Mouse (Mus musculus) liver, embryonic 11.5 days (tissue): ENCODE data around the gene Mum1l1. TPM values are rescaled to one million over a fixed set of nuclear protein-coding genes. Genes with fewer than 3 reads are reported as not detected.
"Not testable (repeated sequence)": the region's sequence is repeated elsewhere in the genome, so short reads cannot be mapped to it uniquely, and the experiment has no call there.

Experiments used
- ATAC-seq: fragments of 200-750 bp; cut with Nextera tagmentation; replicated peaks from 2 replicates; pipeline ENCODE4 v1.8.0; 2017; ENCODE audit warnings: moderate number of reproducible peaks, mild to moderate bottlenecking, moderate TSS enrichment, moderate library complexity; ENCODE audit not compliant: low FRiP score
- DNase-seq: peaks from one replicate; pipeline ENCODE4 v3.0.0-alpha.2; 2017; ENCODE audit warnings: low spot score
- H3K27ac ChIP-seq: fragments of 300-500 bp; sonication (generic); 2 replicates; pipeline ENCODE4 v1.5.1; 2014; ENCODE audit warnings: mild to moderate bottlenecking, low read depth, low read length, control low read depth
- H3K27me3 ChIP-seq: fragments of 300-500 bp; sonication (generic); replicated peaks from 2 replicates; pipeline ENCODE4 v1.6.1; 2014; ENCODE audit warnings: low read length, mixed read lengths; ENCODE audit not compliant: control insufficient read depth, insufficient read depth
- H3K36me3 ChIP-seq: fragments of 300-500 bp; sonication (generic); 2 replicates; pipeline ENCODE4 v1.6.1; 2014; ENCODE audit warnings: mild to moderate bottlenecking, low read length, moderate library complexity, mixed read lengths; ENCODE audit not compliant: control insufficient read depth, insufficient read depth
- H3K4me1 ChIP-seq: fragments of 300-500 bp; sonication (generic); replicated peaks from 2 replicates; pipeline ENCODE4 v1.6.1; 2014; ENCODE audit warnings: low read length, mixed read lengths; ENCODE audit not compliant: control insufficient read depth, insufficient read depth
- H3K4me2 ChIP-seq: fragments of 300-500 bp; sonication (generic); 2 replicates; pipeline ENCODE4 v1.6.1; 2014; ENCODE audit warnings: mild to moderate bottlenecking, control low read depth, moderate library complexity
- H3K4me3 ChIP-seq: fragments of 300-500 bp; sonication (generic); 2 replicates; pipeline ENCODE4 v1.5.1; 2014; ENCODE audit warnings: low read depth, low read length, control low read depth
- H3K9ac ChIP-seq: fragments of 300-500 bp; sonication (generic); 2 replicates; pipeline ENCODE4 v1.6.1; 2014; ENCODE audit warnings: low read depth, low read length, control low read depth
- H3K9me3 ChIP-seq: fragments of 300-500 bp; sonication (generic); 2 replicates; pipeline ENCODE4 v1.6.1; 2016; ENCODE audit warnings: low read length, inconsistent platforms, mixed read lengths; ENCODE audit not compliant: control insufficient read depth
- WGBS: fragments of 180-500 bp; shearing (Covaris S2); extraction: QIAGEN DNeasy Blood & Tissue Kit; methylation state at CpG from one replicate; pipeline ENCODE4 v1.1.7; 2014; 5-methylcytosine and 5-hydroxymethylcytosine counted together
- polyA plus RNA-seq: library from polyadenylated mRNA; unstranded; fragments of >200 nt; fragmentation: Nextera tagmentation; extraction: Ambion mirVana; gene quantifications from 2 replicates; pipeline ENCODE4 v1.2.1, GENCODE M21; 2014

Gene Mum1l1
- polyA plus RNA-seq, result 10.9 and 13.7 TPM in 2 replicates

- H3K9ac ChIP-seq, result peak within 1 kb of the TSS; percentile 50
- 11% methylated on average over 31 of the region's 31 CpGs for WGBS
- no peaks in the 10 kb centered on the region for H3K4me1 ChIP-seq
These were observed at the start of gene Mum1l1 for GRCm38 (mm10) chrX:139209829-139210225. TSS of gene Mum1l1 (plus strand) at chrX:139210042.

GRCm38 (mm10) chrX:139178928-139179327 lies 30.9 kb upstream of the Mum1l1 start, which contains the start of gene 4933428M09Rik:
TSS of gene 4933428M09Rik (plus strand) at chrX:139179228.
- Histone ChIP-seq H3K9me3 (no peaks in the 10 kb centered on the region), H3K27me3 (no peaks in the 10 kb centered on the region), H3K4me1 (no peaks in the 10 kb centered on the region), H3K4me2 (no peak within 1 kb of the TSS), H3K9ac (no peak within 1 kb of the TSS), H3K4me3 (no peak within 1 kb of the TSS), H3K36me3 (no peaks in the 10 kb centered on the region), H3K27ac (no peak within 1 kb of the TSS)
- WGBS, result 87% methylated on average over 8 of the region's 8 CpGs
- DNase-seq (no peak), ATAC-seq (no peak)

More at GRCm38 (mm10) chrX:139209829-139210225, at the start of gene Mum1l1:
- ATAC-seq, result peak; percentile 97
- no peaks in the 10 kb centered on the region for H3K27me3 ChIP-seq
- no peaks in the 10 kb centered on the region for H3K36me3 ChIP-seq
- no peak within 1 kb of the TSS for H3K27ac ChIP-seq
- DNase-seq, result peak; percentile 73
- H3K9me3 ChIP-seq, result no peaks in the 10 kb centered on the region
- H3K4me3 ChIP-seq, result peak within 1 kb of the TSS; percentile 51
- H3K4me2 ChIP-seq, result peak within 1 kb of the TSS; percentile 76

GRCm38 (mm10) chrX:139191506-139191905 lies 18.3 kb upstream of the Mum1l1 start:
- not testable (repeated sequence) for H3K4me3 ChIP-seq, H3K27me3 ChIP-seq, DNase-seq, H3K9me3 ChIP-seq, H3K4me1 ChIP-seq, H3K4me2 ChIP-seq, ATAC-seq, H3K27ac ChIP-seq, H3K9ac ChIP-seq, H3K36me3 ChIP-seq
- WGBS, result 87% methylated on average over 3 of the region's 3 CpGs

- Histone ChIP-seq H3K4me3 (no peak overlapping the region), H3K36me3 (no peaks in the 10 kb centered on the region), H3K27ac (no peak overlapping the region), H3K9ac (no peak overlapping the region), H3K27me3 (no peaks in the 10 kb centered on the region), H3K4me2 (no peak overlapping the region), H3K9me3 (no peaks in the 10 kb centered on the region), H3K4me1 (no peaks in the 10 kb centered on the region)
- WGBS, result 33% methylated on average over 1 of the region's 1 CpGs
- DNase-seq (no peak), ATAC-seq (no peak)
These were observed 15.1 kb upstream of the Mum1l1 start for GRCm38 (mm10) chrX:139194572-139195279.

GRCm38 (mm10) chrX:139209191-139209828 lies 532 bp upstream of the Mum1l1 start:
- H3K4me2 ChIP-seq, H3K4me1 ChIP-seq, DNase-seq, H3K27ac ChIP-seq, H3K27me3 ChIP-seq, H3K4me3 ChIP-seq, H3K9me3 ChIP-seq, H3K9ac ChIP-seq, H3K36me3 ChIP-seq: not testable (repeated sequence)
- ATAC-seq, result 0 out of 2 replicates have a peak, but pooled peaks have one; percentile 19
- 81% methylated on average over 4 of the region's 4 CpGs for WGBS

GRCm38 (mm10) chrX:139214765-139215164 lies 4.9 kb downstream of the Mum1l1 start:
- 51% methylated on average over 4 of the region's 4 CpGs for WGBS
- H3K27me3 ChIP-seq, result no peaks in the 10 kb centered on the region
- H3K9me3 ChIP-seq, result no peaks in the 10 kb centered on the region
- H3K4me1 ChIP-seq, result no peaks in the 10 kb centered on the region
- H3K27ac ChIP-seq, result no peak overlapping the region
- DNase-seq (no peak), ATAC-seq (no peak)
- no peak overlapping the region for H3K9ac ChIP-seq
- H3K36me3 ChIP-seq, result no peaks in the 10 kb centered on the region
- H3K4me2 ChIP-seq, result no peak overlapping the region
- no peak overlapping the region for H3K4me3 ChIP-seq

GRCm38 (mm10) chrX:139216409-139216808 lies 6.6 kb downstream of the Mum1l1 start:
- Histone ChIP-seq H3K4me2 (no peak overlapping the region), H3K27ac (no peak overlapping the region), H3K4me1 (0 out of 2 replicates have a peak, but pooled peaks cover 6% of the 10 kb centered on the region), H3K4me3 (0 out of 2 replicates have a peak overlapping the region, but pooled peaks have one; percentile 37), H3K36me3 (no peaks in the 10 kb centered on the region), H3K27me3 (no peaks in the 10 kb centered on the region), H3K9ac (no peak overlapping the region), H3K9me3 (no peaks in the 10 kb centered on the region)
- 66% methylated on average over 5 of the region's 5 CpGs for WGBS
- no peak for ATAC-seq
- DNase-seq, result no peak

- Histone ChIP-seq H3K4me2 (peak overlapping the region; percentile 61), H3K4me1 (0 out of 2 replicates have a peak, but pooled peaks cover 6% of the 10 kb centered on the region), H3K27ac (no peak overlapping the region), H3K36me3 (no peaks in the 10 kb centered on the region), H3K9ac (peak overlapping the region; percentile 34; the same call in 1 of the 2 replicates), H3K27me3 (no peaks in the 10 kb centered on the region), H3K9me3 (no peaks in the 10 kb centered on the region), H3K4me3 (peak overlapping the region; percentile 37)
- WGBS, result 12% methylated on average over 22 of the region's 22 CpGs
- peak; percentile 68 for DNase-seq
- ATAC-seq, result peak; percentile 84
These were observed 7.2 kb downstream of the Mum1l1 start for GRCm38 (mm10) chrX:139216991-139217593.
